Mouse (Mus musculus): Measurements from ENCODE around the gene Spon1. TPM values are rescaled to one million over a fixed set of nuclear protein-coding genes. Genes with fewer than 3 reads are reported as not detected.

The Spon1 gene
- total and polyA plus RNA-seq, 3 experiments, result 8.3 to 11.8 (median 11.5) TPM

DNA sequence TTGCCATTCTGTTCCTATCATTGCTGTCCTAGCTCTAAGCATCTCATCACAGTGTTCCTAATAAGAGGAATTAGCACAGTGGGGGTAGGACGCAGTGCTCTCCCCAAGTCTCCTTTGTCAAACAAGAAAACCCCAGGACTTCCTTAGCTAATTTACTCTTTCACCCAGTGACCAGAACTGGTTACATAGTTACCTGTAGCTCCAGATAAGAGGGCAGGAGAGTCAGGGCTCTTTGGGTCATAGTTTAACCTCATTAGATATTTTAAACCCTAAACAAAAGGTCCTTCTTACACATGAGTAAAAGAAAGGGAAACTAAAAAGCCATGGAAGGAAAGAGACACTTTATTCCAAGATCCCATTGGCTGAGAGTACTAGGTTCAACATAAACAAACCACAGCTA is 44.0 kb downstream of the Spon1 start:
- no peak overlapping the region for H3K4me3 ChIP-seq
- no peaks in the 10 kb centered on the region for H3K36me3 ChIP-seq (ENCODE audit: control insufficient read depth, insufficient read depth, low read length)
- H3K27me3 ChIP-seq (ENCODE audit: control insufficient read depth, insufficient read depth, low read length), result no peaks in the 10 kb centered on the region
- H3K4me1 ChIP-seq (ENCODE audit: control insufficient read depth, insufficient read depth, low read length), result no peaks in the 10 kb centered on the region; the same call in none of the 2 replicates
- H3K9ac ChIP-seq (ENCODE audit: low read depth, low read length), result no peak overlapping the region
- 86% methylated on average over 1 of the region's 1 CpGs for WGBS
- H3K79me2 ChIP-seq (replicated peaks; ENCODE audit: control insufficient read depth, insufficient read depth, low read length), result no peaks in the 10 kb centered on the region
- intact Hi-C loops (cut with DNase I), result no loop called here
- DNase-seq, result no peak
- no peak for TF ChIP-seq CTCF (IDR thresholded peaks at IDR 0.05)
- TF ChIP-seq POLR2A (IDR thresholded peaks at IDR 0.05; ENCODE audit: insufficient read depth, low read depth, low read length), result no peak
- no peak overlapping the region for H3K27ac ChIP-seq

DNA sequence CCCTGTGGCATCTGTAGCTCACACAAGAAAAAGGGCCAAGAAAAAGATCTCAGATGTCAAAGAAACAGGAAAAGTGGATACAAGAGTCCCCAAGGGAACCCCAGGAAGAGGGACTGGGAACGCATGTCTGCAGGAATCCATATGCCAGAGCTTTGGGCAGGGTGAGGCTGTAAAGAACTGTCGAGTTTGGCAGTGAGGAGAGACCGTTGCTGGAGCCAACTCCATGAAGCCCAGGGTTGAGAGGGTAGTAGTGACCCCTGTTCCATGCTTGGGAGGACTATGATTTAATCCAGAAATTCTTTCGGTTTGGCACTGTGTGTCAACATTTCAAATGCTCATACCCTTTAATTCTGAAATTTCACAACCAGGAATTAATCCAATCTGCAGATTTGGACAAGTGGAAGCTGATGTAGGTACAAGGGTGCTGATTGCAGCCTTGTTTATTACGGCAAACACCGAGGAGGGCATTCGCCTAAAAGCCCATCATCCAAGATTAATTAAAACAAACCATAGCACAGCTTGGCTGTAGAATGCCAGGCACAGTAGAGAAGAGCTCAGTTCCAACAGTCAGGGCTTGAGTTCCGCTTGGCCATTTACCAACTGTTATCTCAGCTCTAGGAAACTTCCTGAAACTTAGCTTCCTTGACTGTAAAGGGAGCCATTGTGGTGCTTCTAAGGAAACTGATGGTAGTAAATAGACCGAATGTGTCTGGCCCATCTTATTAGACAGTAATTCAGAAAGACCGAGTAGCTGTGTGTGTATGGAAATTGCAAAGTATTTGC is 45.8 kb downstream of the Spon1 start:
- Histone ChIP-seq H3K4me1 (ENCODE audit: control insufficient read depth, insufficient read depth, low read length) (no peaks in the 10 kb centered on the region; the same call in none of the 2 replicates), H3K9ac (ENCODE audit: low read depth, low read length) (no peak overlapping the region), H3K27ac (no peak overlapping the region), H3K4me3 (no peak overlapping the region), H3K79me2 (replicated peaks; ENCODE audit: control insufficient read depth, insufficient read depth, low read length) (no peaks in the 10 kb centered on the region), H3K27me3 (ENCODE audit: control insufficient read depth, insufficient read depth, low read length) (no peaks in the 10 kb centered on the region), H3K36me3 (ENCODE audit: control insufficient read depth, insufficient read depth, low read length) (no peaks in the 10 kb centered on the region)
- no peak for DNase-seq
- TF ChIP-seq EP300 (IDR thresholded peaks at IDR 0.05; ENCODE audit: insufficient read depth, low read depth, low read length) (no peak), POLR2A (IDR thresholded peaks at IDR 0.05; ENCODE audit: insufficient read depth, low read depth, low read length) (no peak), CTCF (IDR thresholded peaks at IDR 0.05) (no peak)
- intact Hi-C loops (cut with DNase I), result no loop called here
- WGBS, result 40% methylated on average over 10 of the region's 10 CpGs

DNA sequence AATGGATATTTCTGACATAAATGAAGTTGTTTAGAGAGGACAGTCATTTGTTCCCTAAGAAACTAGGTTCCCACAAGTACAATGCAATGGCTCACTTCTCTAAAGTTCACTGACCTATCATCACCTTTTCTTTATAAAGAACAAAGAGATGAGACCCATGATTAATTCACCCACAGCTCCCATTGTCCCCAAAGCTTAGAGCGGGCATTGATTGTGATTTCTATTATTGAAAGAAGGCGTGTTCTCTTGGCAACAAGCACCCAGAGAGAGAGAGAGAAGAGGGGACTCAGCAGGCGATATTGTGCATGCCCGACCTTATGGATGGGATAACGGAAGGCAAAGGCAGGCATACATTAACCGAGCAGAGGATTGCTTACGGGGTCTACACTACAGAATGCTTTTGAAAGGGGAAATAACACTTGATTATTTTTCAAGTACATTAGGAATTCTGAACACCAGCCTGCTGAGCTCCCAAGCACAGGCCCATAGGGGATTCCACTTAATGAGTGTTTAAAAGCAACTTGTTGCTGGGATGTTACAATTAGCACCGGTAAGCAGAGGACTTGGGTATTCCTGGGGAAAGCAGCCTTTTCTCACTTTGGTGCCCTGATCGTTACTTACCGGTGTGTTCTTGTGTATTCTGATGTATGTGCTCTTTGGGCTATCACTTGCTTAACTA is 48.4 kb downstream of the Spon1 start:
- H3K4me3 ChIP-seq, result no peak overlapping the region
- TF ChIP-seq EP300 (IDR thresholded peaks at IDR 0.05; ENCODE audit: insufficient read depth, low read depth, low read length) (no peak), POLR2A (IDR thresholded peaks at IDR 0.05; ENCODE audit: insufficient read depth, low read depth, low read length) (no peak), CTCF (IDR thresholded peaks at IDR 0.05) (no peak)
- H3K36me3 ChIP-seq (ENCODE audit: control insufficient read depth, insufficient read depth, low read length), result no peaks in the 10 kb centered on the region
- no peaks in the 10 kb centered on the region for H3K79me2 ChIP-seq (replicated peaks; ENCODE audit: control insufficient read depth, insufficient read depth, low read length)
- 94% methylated on average over 10 of the region's 10 CpGs for WGBS
- H3K9ac ChIP-seq (ENCODE audit: low read depth, low read length), result no peak overlapping the region
- intact Hi-C loops (cut with DNase I), result no loop called here
- DNase-seq, result no peak
- H3K27ac ChIP-seq, result no peak overlapping the region
- H3K4me1 ChIP-seq (ENCODE audit: control insufficient read depth, insufficient read depth, low read length), result no peaks in the 10 kb centered on the region; the same call in none of the 2 replicates
- H3K27me3 ChIP-seq (ENCODE audit: control insufficient read depth, insufficient read depth, low read length), result no peaks in the 10 kb centered on the region

DNA sequence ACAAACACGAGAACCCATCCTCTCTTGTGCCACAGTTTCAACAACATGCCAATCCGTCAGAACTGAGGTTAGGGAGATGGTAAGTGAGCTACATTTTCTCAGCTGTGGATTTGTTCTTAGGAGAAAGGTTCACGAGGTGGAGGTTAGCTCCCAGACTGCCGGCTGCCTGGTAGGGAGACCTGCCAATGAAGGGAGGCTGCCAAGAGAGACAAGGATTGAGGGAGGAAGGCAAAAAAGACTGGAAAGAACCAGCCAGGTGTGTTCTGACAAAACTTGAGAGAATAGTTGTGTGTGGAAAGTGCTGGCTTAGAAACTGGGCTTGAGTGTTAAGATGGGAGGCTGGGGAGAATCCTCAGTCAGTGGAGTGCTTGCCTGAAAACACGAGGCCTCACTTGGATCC is 49.9 kb downstream of the Spon1 start:
- H3K27me3 ChIP-seq (ENCODE audit: control insufficient read depth, insufficient read depth, low read length), result no peaks in the 10 kb centered on the region
- TF ChIP-seq CTCF (IDR thresholded peaks at IDR 0.05) (no peak), EP300 (IDR thresholded peaks at IDR 0.05; ENCODE audit: insufficient read depth, low read depth, low read length) (no peak), POLR2A (IDR thresholded peaks at IDR 0.05; ENCODE audit: insufficient read depth, low read depth, low read length) (no peak)
- no peak overlapping the region for H3K9ac ChIP-seq (ENCODE audit: low read depth, low read length)
- H3K27ac ChIP-seq, result no peak overlapping the region
- WGBS, result 71% methylated on average over 5 of the region's 5 CpGs
- intact Hi-C loops (cut with DNase I), result no loop called here
- peaks cover 2% of the 10 kb centered on the region for H3K4me1 ChIP-seq (ENCODE audit: control insufficient read depth, insufficient read depth, low read length)
- H3K79me2 ChIP-seq (replicated peaks; ENCODE audit: control insufficient read depth, insufficient read depth, low read length), result no peaks in the 10 kb centered on the region
- DNase-seq, result no peak
- H3K4me3 ChIP-seq, result no peak overlapping the region
- no peaks in the 10 kb centered on the region for H3K36me3 ChIP-seq (ENCODE audit: control insufficient read depth, insufficient read depth, low read length)

DNA sequence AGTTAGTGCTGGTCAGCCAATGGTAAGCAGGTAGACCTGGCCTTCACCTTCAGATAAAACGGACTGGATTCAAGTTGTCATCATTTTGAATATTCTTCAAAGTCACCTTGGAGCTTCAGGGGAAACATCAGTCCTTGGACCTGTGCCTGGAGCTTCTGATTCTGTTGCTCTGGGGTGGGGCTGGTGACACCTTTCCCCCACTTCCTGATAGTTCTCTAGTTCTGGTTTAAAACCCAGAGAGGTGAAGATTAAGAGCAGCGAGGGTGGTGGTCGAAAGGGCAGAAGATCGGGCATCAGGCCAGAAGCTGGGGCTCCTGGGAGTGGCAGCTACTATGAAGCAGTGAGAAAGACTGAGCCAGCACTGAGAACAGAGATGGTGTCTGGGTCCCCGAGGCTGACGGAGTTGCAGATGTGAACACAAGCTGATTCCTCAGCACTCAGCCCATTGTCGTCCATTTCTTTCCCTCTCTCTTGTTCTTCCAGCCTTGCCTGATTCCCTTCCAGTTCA is 51.1 kb downstream of the Spon1 start:
- no peak overlapping the region for H3K27ac ChIP-seq
- H3K27me3 ChIP-seq (ENCODE audit: control insufficient read depth, insufficient read depth, low read length), result no peaks in the 10 kb centered on the region
- intact Hi-C loops (cut with DNase I), result no loop called here
- no peak for TF ChIP-seq CTCF (IDR thresholded peaks at IDR 0.05)
- no peak for TF ChIP-seq POLR2A (IDR thresholded peaks at IDR 0.05; ENCODE audit: insufficient read depth, low read depth, low read length)
- no peak for TF ChIP-seq EP300 (IDR thresholded peaks at IDR 0.05; ENCODE audit: insufficient read depth, low read depth, low read length)
- DNase-seq, result no peak
- 53% methylated on average over 7 of the region's 7 CpGs for WGBS
- no peaks in the 10 kb centered on the region for H3K36me3 ChIP-seq (ENCODE audit: control insufficient read depth, insufficient read depth, low read length)
- H3K79me2 ChIP-seq (replicated peaks; ENCODE audit: control insufficient read depth, insufficient read depth, low read length), result no peaks in the 10 kb centered on the region
- H3K9ac ChIP-seq (ENCODE audit: low read depth, low read length), result no peak overlapping the region
- no peak overlapping the region for H3K4me3 ChIP-seq
- peaks cover 2% of the 10 kb centered on the region for H3K4me1 ChIP-seq (ENCODE audit: control insufficient read depth, insufficient read depth, low read length)

DNA sequence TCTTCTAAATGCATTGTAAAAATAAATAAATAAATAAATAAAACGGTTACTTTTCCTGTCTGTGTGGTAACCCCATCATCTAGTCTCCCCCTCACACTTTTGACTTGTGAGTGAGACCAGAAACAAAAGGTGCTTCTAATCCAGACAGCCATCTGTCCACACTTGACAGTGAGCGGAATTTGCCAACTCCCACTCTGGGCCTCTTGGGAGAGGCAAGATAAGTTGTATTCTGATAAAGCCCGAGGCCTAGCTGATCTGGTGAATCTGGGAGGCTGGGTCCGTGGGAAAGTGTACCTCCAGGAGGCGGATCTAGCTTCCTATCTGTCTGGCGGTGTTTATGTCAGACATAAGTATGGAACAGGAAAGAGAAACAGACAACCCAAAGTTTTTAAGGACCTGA is 52.3 kb downstream of the Spon1 start:
- Histone ChIP-seq H3K4me1 (ENCODE audit: control insufficient read depth, insufficient read depth, low read length) (peaks cover 2% of the 10 kb centered on the region), H3K79me2 (replicated peaks; ENCODE audit: control insufficient read depth, insufficient read depth, low read length) (no peaks in the 10 kb centered on the region), H3K9ac (ENCODE audit: low read depth, low read length) (no peak overlapping the region), H3K27ac (no peak overlapping the region), H3K27me3 (ENCODE audit: control insufficient read depth, insufficient read depth, low read length) (no peaks in the 10 kb centered on the region), H3K36me3 (ENCODE audit: control insufficient read depth, insufficient read depth, low read length) (no peaks in the 10 kb centered on the region), H3K4me3 (no peak overlapping the region)
- no peak for DNase-seq
- intact Hi-C loops (cut with DNase I), result no loop called here
- 30% methylated on average over 6 of the region's 6 CpGs for WGBS
- TF ChIP-seq POLR2A (IDR thresholded peaks at IDR 0.05; ENCODE audit: insufficient read depth, low read depth, low read length) (no peak), CTCF (IDR thresholded peaks at IDR 0.05) (no peak), EP300 (IDR thresholded peaks at IDR 0.05; ENCODE audit: insufficient read depth, low read depth, low read length) (no peak)

Data from heart, adult 2 months (tissue).